Mouse (Mus musculus) midbrain, embryonic 16.5 days (tissue): Measurements from ENCODE around the gene Aqp8. TPM values are rescaled to one million over a fixed set of nuclear protein-coding genes. Genes with fewer than 3 reads are reported as not detected.

Experiments used
- ATAC-seq: fragments of 200-750 bp; cut with Nextera tagmentation; 2 replicates; pipeline ENCODE4 v1.8.0; 2017; ENCODE audit warnings: moderate TSS enrichment
- H3K27ac ChIP-seq: fragments of 300-500 bp; sonication (generic); 2 replicates; pipeline ENCODE4 v1.5.1; 2014; ENCODE audit warnings: mild to moderate bottlenecking, low read length, mixed read lengths
- H3K27me3 ChIP-seq: fragments of 300-500 bp; sonication (generic); 2 replicates; pipeline ENCODE4 v1.6.1; 2014; ENCODE audit warnings: low read depth, low read length, mixed read lengths; ENCODE audit not compliant: control insufficient read depth, insufficient read depth
- H3K36me3 ChIP-seq: fragments of 300-500 bp; sonication (generic); 2 replicates; pipeline ENCODE4 v1.6.1; 2014; ENCODE audit warnings: mild to moderate bottlenecking, low read length, moderate library complexity, mixed read lengths; ENCODE audit not compliant: control insufficient read depth, insufficient read depth
- H3K4me1 ChIP-seq: fragments of 300-500 bp; sonication (generic); 2 replicates; pipeline ENCODE4 v1.6.1; 2014; ENCODE audit warnings: mild to moderate bottlenecking, low read length, mixed read lengths; ENCODE audit not compliant: control insufficient read depth, insufficient read depth
- H3K4me2 ChIP-seq: fragments of 300-500 bp; sonication (generic); 2 replicates; pipeline ENCODE4 v1.6.1; 2014; ENCODE audit warnings: mild to moderate bottlenecking, low read length, mixed read lengths
- H3K4me3 ChIP-seq: fragments of 300-500 bp; sonication (generic); 2 replicates; pipeline ENCODE4 v1.5.1; 2014; ENCODE audit warnings: low read depth, mild to moderate bottlenecking, low read length, moderate library complexity, mixed read lengths
- H3K9ac ChIP-seq: fragments of 300-500 bp; sonication (generic); 2 replicates; pipeline ENCODE4 v1.6.1; 2014; ENCODE audit warnings: low read depth, low read length, mixed read lengths
- H3K9me3 ChIP-seq: fragments of 300-500 bp; sonication (generic); replicated peaks from 2 replicates; pipeline ENCODE4 v1.6.1; 2014; ENCODE audit warnings: mild to moderate bottlenecking, low read length, mixed read lengths; ENCODE audit not compliant: control insufficient read depth, poor library complexity, severe bottlenecking
- WGBS: fragments of 180-500 bp; shearing (Covaris S2); extraction: QIAGEN DNeasy Blood & Tissue Kit; methylation state at CpG from one replicate; pipeline ENCODE4 v1.1.7; 2014; 5-methylcytosine and 5-hydroxymethylcytosine counted together
- polyA plus RNA-seq: library from polyadenylated mRNA; unstranded; fragments of >200 nt; fragmentation: Nextera tagmentation; extraction: Ambion mirVana; gene quantifications from 2 replicates; pipeline ENCODE4 v1.2.1, GENCODE M21; 2015

Aqp8 gene
- polyA plus RNA-seq, 1 experiment from 2014 or later, result not detected

DNA sequence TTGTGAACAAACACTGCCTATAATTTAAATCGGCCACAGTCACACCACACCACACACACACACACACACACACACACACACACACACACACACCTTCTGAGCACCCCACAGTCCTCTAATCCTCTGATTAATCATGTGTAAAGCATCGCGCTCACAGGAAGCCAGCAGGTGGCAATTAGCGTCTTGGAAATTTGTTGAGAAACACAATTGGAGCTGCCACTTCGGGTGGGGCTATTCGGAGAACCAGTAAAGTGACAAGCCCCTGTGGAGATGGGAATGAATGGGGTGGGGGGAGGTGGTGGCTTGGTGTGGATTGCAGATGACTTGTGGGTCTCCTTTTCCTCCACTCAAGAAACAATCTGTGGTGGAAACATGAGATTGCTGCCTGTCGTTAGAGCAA lies 45.9 kb downstream of the Aqp8 start:
- H3K4me1 ChIP-seq, result no peaks in the 10 kb centered on the region
- H3K9ac ChIP-seq, result no peak overlapping the region
- WGBS, result 67% methylated on average over 7 of the region's 7 CpGs
- no peaks in the 10 kb centered on the region for H3K9me3 ChIP-seq
- H3K36me3 ChIP-seq, result no peaks in the 10 kb centered on the region
- no peak for ATAC-seq
- H3K27me3 ChIP-seq, result no peaks in the 10 kb centered on the region
- H3K4me3 ChIP-seq, result no peak overlapping the region
- H3K4me2 ChIP-seq, result no peak overlapping the region
- H3K27ac ChIP-seq, result no peak overlapping the region

Other genes starting within 250 kb of the Aqp8 start
- gene Slc5a11, start 247.5 kb upstream of the Aqp8 start, polyA plus RNA-seq, result 0.30 and 0.45 TPM in 2 replicates
- gene Lcmt1, start 92.5 kb upstream of the Aqp8 start, polyA plus RNA-seq, result 110 and 117 TPM in 2 replicates
- 8.3 and 8.9 TPM in 2 replicates for gene Arhgap17, start 92.4 kb upstream of the Aqp8 start, polyA plus RNA-seq
- gene Zkscan2, start 38.2 kb downstream of the Aqp8 start, polyA plus RNA-seq, result 13.6 and 14.2 TPM in 2 replicates